In the genomic region with DNA sequence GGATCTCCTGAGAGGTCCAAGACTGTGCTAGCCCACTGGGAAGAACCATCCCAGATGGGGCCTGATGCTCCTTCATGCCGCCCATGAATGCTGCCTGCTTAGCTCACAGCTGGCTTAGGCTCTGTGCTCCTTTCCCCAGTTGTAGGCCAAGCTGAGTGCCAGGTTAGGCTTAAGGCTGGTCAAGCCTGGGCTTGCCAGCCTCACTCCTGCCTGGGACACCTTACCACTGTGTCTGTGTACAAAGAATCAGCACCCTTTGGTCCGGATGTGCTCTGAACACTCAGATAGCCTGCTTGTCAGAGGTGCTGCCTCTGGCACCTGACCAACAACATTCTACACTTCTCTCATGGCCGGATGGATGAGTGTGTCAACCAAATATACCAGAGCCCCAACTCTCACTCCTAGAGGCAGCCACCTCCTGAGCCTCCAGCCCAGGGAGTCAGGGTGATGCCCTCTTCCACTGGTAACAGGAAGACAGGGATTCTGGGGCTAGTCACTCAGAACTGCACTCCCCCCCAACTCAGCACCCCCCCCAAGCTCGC, we compare ENCODE assay signal across 12 mouse cellular contexts. TPM values are rescaled to one million over a fixed set of nuclear protein-coding genes. Genes with fewer than 3 reads are reported as not detected.
A peak's percentile ranks its signal among the peaks of the same experiment; 100 is the strongest.
DNase-seq lines count a peak whose midpoint lies in the region; ATAC-seq and TF ChIP-seq lines count a peak whose summit lies in the region.
"Had no signal": no experiment of that assay in that cellular context is flagged by ENCODE, and none has a peak within 500 bp of the region (broad histone marks: within the 10 kb centered on the region; RNA-seq: fewer than 3 reads in every experiment).

No protein-coding gene starts in this region.

- in situ Hi-C loops in Patski (cut with MboI; ENCODE audit: low pct_unique_long_range_greater_than_20kb), result no loop called here

- no peak for TF ChIP-seq CTCF in kidney, postnatal 0 days (IDR thresholded peaks at IDR 0.05; ENCODE audit: low read depth)
- no peak for TF ChIP-seq CTCF in Patski (IDR thresholded peaks at IDR 0.05)
- TF ChIP-seq CTCF in liver, embryonic 14.5 days (IDR thresholded peaks at IDR 0.05; ENCODE audit: low read depth), result no peak

- H3K9me3 ChIP-seq in kidney, postnatal 0 days (replicated peaks; ENCODE audit: low read length), result no peaks in the 10 kb centered on the region
- no peaks in the 10 kb centered on the region for H3K9me3 ChIP-seq in liver, embryonic 14.5 days (ENCODE audit: control insufficient read depth, low read length)
- H3K9me3 ChIP-seq: limb, embryonic 13.5 days had no signal

- peak overlapping the region; percentile 19; the same call in 1 of the 2 replicates for H3K27ac ChIP-seq in kidney, postnatal 0 days
- no peak overlapping the region for H3K27ac ChIP-seq in liver, embryonic 14.5 days
- H3K27ac ChIP-seq: limb, embryonic 13.5 days had no signal

- DNase-seq in frontal cortex, postnatal 25 days (ENCODE audit: low spot score in 2 of 2), result no peak
- no peak for DNase-seq in kidney, postnatal 0 days (ENCODE audit: low spot score)
- DNase-seq in kidney, adult 18-20 months, result no peak
- no peak for DNase-seq in Patski (ENCODE audit: low read depth, low spot score)
- DNase-seq in liver, embryonic 14.5 days (ENCODE audit: low read depth in 3 of 3, low spot score in 3 of 3), result no peak
- DNase-seq in thymus, postnatal 4 days, result no peak
- DNase-seq in cerebellum, adult 11 months, result no peak
- DNase-seq: adrenal gland, adult 8-10 months; cerebellum, adult 11-12 months; midbrain, embryonic 14.5 days had no signal

- no peak for TF ChIP-seq EP300 in liver, embryonic 14.5 days (IDR thresholded peaks at IDR 0.05; ENCODE audit: low read depth)

- no peak overlapping the region for H3K4me2 ChIP-seq in kidney, postnatal 0 days (ENCODE audit: low read length)
- no peak overlapping the region for H3K4me2 ChIP-seq in liver, embryonic 14.5 days (ENCODE audit: low read depth)
- H3K4me2 ChIP-seq: limb, embryonic 13.5 days had no signal

- WGBS in kidney, postnatal 0 days, result 52% methylated on average over 4 of the region's 4 CpGs
- WGBS in liver, embryonic 14.5 days (ENCODE audit: insufficient replicate concordance), result 41% methylated on average over 4 of the region's 4 CpGs

- H3K4me1 ChIP-seq in kidney, postnatal 0 days (replicated peaks; ENCODE audit: insufficient read depth, low read length), result peaks cover 21% of the 10 kb centered on the region
- peaks cover 0 to 18% of the 10 kb centered on the region in 2 experiments; a peak in 2 of 4 replicates for H3K4me1 ChIP-seq in liver, embryonic 14.5 days (replicated peaks; ENCODE audit: control insufficient read depth in 2 of 2, insufficient read depth in 2 of 2, low read length in 1 of 2)

- H3K9ac ChIP-seq in kidney, postnatal 0 days (ENCODE audit: low read depth, low read length), result no peak overlapping the region
- H3K9ac ChIP-seq in liver, embryonic 14.5 days (replicated peaks), result no peak overlapping the region
- H3K9ac ChIP-seq: limb, embryonic 13.5 days had no signal

- POLR2A ChIA-PET in Patski (lab: Charles Lee), result no interaction called here

- no peaks in the 10 kb centered on the region for H3K36me3 ChIP-seq in kidney, postnatal 0 days (ENCODE audit: insufficient read depth, low read length)
- H3K36me3 ChIP-seq in liver, embryonic 14.5 days (replicated peaks; ENCODE audit: control insufficient read depth, insufficient read depth, low read depth), result no peaks in the 10 kb centered on the region
- H3K36me3 ChIP-seq: limb, embryonic 13.5 days had no signal

- no peaks in the 10 kb centered on the region for H3K27me3 ChIP-seq in kidney, postnatal 0 days (ENCODE audit: insufficient read depth, low read length)
- no peaks in the 10 kb centered on the region for H3K27me3 ChIP-seq in Patski
- no peaks in the 10 kb centered on the region; the same call in 1 of the 2 replicates for H3K27me3 ChIP-seq in liver, embryonic 14.5 days (ENCODE audit: control insufficient read depth, insufficient read depth, low read length)

- no peak overlapping the region for H3K4me3 ChIP-seq in kidney, postnatal 0 days (replicated peaks; ENCODE audit: low read depth, low read length)
- no peak overlapping the region for H3K4me3 ChIP-seq in liver, embryonic 14.5 days (ENCODE audit: insufficient read depth in 1 of 2, low read depth in 2 of 2, low read length in 2 of 2)
- H3K4me3 ChIP-seq: limb, embryonic 13.5 days had no signal

- CTCF ChIA-PET in Patski (lab: Charles Lee), result interaction anchor here (1.2 kb wide), 1 partner anchor 46 kb away, joined by 3 read pairs; no protein-coding TSS in a partner anchor

- 0 out of 2 replicates have a peak, but pooled peaks have one; percentile 2 for ATAC-seq in frontal cortex, adult (ENCODE audit: low TSS enrichment)
- no peak for ATAC-seq in kidney, postnatal 0 days (replicated peaks; ENCODE audit: low FRiP score, low read depth)
- ATAC-seq in Patski, result peak; percentile 27
- peak; percentile 30; the same call in 1 of the 2 replicates for ATAC-seq in liver, embryonic 14.5 days (ENCODE audit: insufficient read depth)

RNA-seq across cellular contexts. Expression of gene Dagla, which starts 15.0 kb away (rescaled TPM):
- polyA plus RNA-seq in kidney, postnatal 0 days (2015; fragmentation: Nextera tagmentation; extraction: Ambion mirVana), result 2.0 and 2.2 TPM in 2 replicates
- 2.9 TPM for polyA plus RNA-seq in Patski (2021)
- polyA plus RNA-seq in liver, embryonic 14.5 days (2012; rRNA removed), result 0.30 and 0.32 TPM in 2 replicates
- polyA plus RNA-seq in liver, embryonic 14.5 days (2014; fragmentation: Nextera tagmentation; extraction: Ambion mirVana), result 0.09 and 0.19 TPM in 2 replicates

RNA-seq across cellular contexts. Expression of gene Myrf, which starts 49.1 kb away (rescaled TPM):
- polyA plus RNA-seq in kidney, postnatal 0 days (2015; fragmentation: Nextera tagmentation; extraction: Ambion mirVana), result 1.2 and 1.5 TPM in 2 replicates
- 0.45 TPM for polyA plus RNA-seq in Patski (2021)
- 6.4 and 9.1 TPM in 2 replicates for polyA plus RNA-seq in liver, embryonic 14.5 days (2012; rRNA removed)
- 3.5 and 3.7 TPM in 2 replicates for polyA plus RNA-seq in liver, embryonic 14.5 days (2014; fragmentation: Nextera tagmentation; extraction: Ambion mirVana)
